Mouse (Mus musculus): Measurements from ENCODE around the gene Top2b.

- TF ChIP-seq POLR2A (IDR thresholded peaks at IDR 0.05; ENCODE audit: control insufficient read depth in 1 of 2, insufficient read depth in 1 of 2, low read depth in 1 of 2, low read length in 2 of 2, poor library complexity in 1 of 2) (no peak), E2F4 (IDR thresholded peaks at IDR 0.05; ENCODE audit: borderline replicate concordance, low read depth, low read length) (no peak), HCFC1 (IDR thresholded peaks at IDR 0.05; ENCODE audit: low read depth, low read length) (no peak), NELFE (IDR thresholded peaks at IDR 0.05; ENCODE audit: low read depth, low read length) (no peak)
Measured at GRCm38 (mm10) chr14:16479521-16479920, 114.5 kb downstream of the Top2b start.
